Mouse (Mus musculus) hindbrain, embryonic 15.5 days (tissue): ENCODE measurements around the gene Pi16. TPM values are rescaled to one million over a fixed set of nuclear protein-coding genes. Genes with fewer than 3 reads are reported as not detected.
"Not testable (repeated sequence)": the region's sequence is repeated elsewhere in the genome, so short reads cannot be mapped to it uniquely, and the experiment has no call there.

Experiments used
- ATAC-seq: fragments of 200-750 bp; cut with Nextera tagmentation; 2 replicates; pipeline ENCODE4 v1.8.0; 2017; ENCODE audit warnings: low read depth, moderate number of reproducible peaks, moderate TSS enrichment; ENCODE audit not compliant: low FRiP score
- H3K27ac ChIP-seq: fragments of 300-500 bp; sonication (generic); replicated peaks from 2 replicates; pipeline ENCODE4 v1.5.1; 2015; ENCODE audit warnings: mild to moderate bottlenecking, inconsistent platforms
- H3K27me3 ChIP-seq: fragments of 300-500 bp; sonication (generic); 2 replicates; pipeline ENCODE4 v1.6.1; 2015; ENCODE audit warnings: control low read depth, inconsistent platforms
- H3K36me3 ChIP-seq: fragments of 300-500 bp; sonication (generic); 2 replicates; pipeline ENCODE4 v1.6.1; 2015; ENCODE audit warnings: control low read depth, inconsistent platforms
- H3K4me1 ChIP-seq: fragments of 300-500 bp; sonication (generic); replicated peaks from 2 replicates; pipeline ENCODE4 v1.6.1; 2015; ENCODE audit warnings: control low read depth, inconsistent platforms
- H3K4me2 ChIP-seq: fragments of 300-500 bp; sonication (generic); 2 replicates; pipeline ENCODE4 v1.6.1; 2015; ENCODE audit warnings: moderate library complexity, mild to moderate bottlenecking, inconsistent platforms
- H3K4me3 ChIP-seq: fragments of 300-500 bp; sonication (generic); 2 replicates; pipeline ENCODE4 v1.5.1; 2015; ENCODE audit warnings: mild to moderate bottlenecking, inconsistent platforms
- H3K9ac ChIP-seq: fragments of 300-500 bp; sonication (generic); 2 replicates; pipeline ENCODE4 v1.6.1; 2015; ENCODE audit warnings: inconsistent platforms
- H3K9me3 ChIP-seq: fragments of 300-500 bp; sonication (generic); 2 replicates; pipeline ENCODE4 v1.6.1; 2016; ENCODE audit warnings: control low read depth, inconsistent platforms
- WGBS: fragments of 180-500 bp; shearing (Covaris S2); methylation state at CpG from one replicate; pipeline ENCODE4 v1.1.7; 2015; 5-methylcytosine and 5-hydroxymethylcytosine counted together
- polyA plus RNA-seq: library from polyadenylated mRNA; unstranded; fragments of >200 nt; fragmentation: Nextera tagmentation; extraction: Ambion mirVana; gene quantifications from 2 replicates; pipeline ENCODE4 v1.2.1, GENCODE M21; 2015

Pi16 gene
- polyA plus RNA-seq, 1 experiment from 2014 or later: 2.1 TPM

DNA sequence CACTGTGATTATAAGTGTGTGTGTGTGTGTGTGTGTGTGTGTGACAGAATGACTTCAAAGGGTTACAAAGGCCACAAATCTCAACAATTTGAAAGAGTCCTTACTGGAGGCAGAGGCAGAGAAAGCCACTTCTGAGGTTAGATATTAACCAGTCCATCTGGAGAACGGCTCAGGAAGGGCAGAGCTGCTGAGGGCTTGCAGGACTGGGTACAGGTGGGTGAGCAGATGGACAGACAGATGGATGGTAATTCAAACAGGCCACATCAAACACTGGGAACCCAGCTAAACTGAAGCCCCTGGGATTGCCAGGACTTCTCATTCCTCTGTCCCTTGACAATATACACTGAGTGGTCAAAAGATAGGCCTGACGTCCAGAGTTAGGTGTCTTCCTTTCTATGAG lies 31.5 kb downstream of the Pi16 start:
- 64% methylated on average over 2 of the region's 2 CpGs for WGBS
- Histone ChIP-seq H3K9me3 (no peaks in the 10 kb centered on the region), H3K27me3 (no peaks in the 10 kb centered on the region), H3K9ac (no peak overlapping the region), H3K4me3 (no peak overlapping the region), H3K4me2 (no peak overlapping the region), H3K36me3 (no peaks in the 10 kb centered on the region), H3K27ac (no peak overlapping the region), H3K4me1 (peaks cover 25% of the 10 kb centered on the region)
- ATAC-seq: no peak

GRCm38 (mm10) chr17:29351056-29351455 lies 33.6 kb downstream of the Pi16 start:
- H3K36me3 ChIP-seq, H3K27me3 ChIP-seq, H3K27ac ChIP-seq, H3K4me3 ChIP-seq, H3K4me2 ChIP-seq, H3K9me3 ChIP-seq, ATAC-seq, H3K9ac ChIP-seq: not testable (repeated sequence)
- H3K4me1 ChIP-seq: peaks cover 25% of the 10 kb centered on the region
- 60% methylated on average over 5 of the region's 5 CpGs for WGBS

GRCm38 (mm10) chr17:29355461-29355840 lies 38.0 kb downstream of the Pi16 start:
- Histone ChIP-seq H3K27me3 (no peaks in the 10 kb centered on the region), H3K9me3 (no peaks in the 10 kb centered on the region), H3K4me1 (peaks cover 26% of the 10 kb centered on the region), H3K4me3 (no peak overlapping the region), H3K4me2 (peak overlapping the region; percentile 71), H3K9ac (peak overlapping the region; percentile 52), H3K36me3 (no peaks in the 10 kb centered on the region), H3K27ac (peak overlapping the region; percentile 97)
- 11% methylated on average over 5 of the region's 5 CpGs for WGBS
- peak; percentile 49 for ATAC-seq

DNA sequence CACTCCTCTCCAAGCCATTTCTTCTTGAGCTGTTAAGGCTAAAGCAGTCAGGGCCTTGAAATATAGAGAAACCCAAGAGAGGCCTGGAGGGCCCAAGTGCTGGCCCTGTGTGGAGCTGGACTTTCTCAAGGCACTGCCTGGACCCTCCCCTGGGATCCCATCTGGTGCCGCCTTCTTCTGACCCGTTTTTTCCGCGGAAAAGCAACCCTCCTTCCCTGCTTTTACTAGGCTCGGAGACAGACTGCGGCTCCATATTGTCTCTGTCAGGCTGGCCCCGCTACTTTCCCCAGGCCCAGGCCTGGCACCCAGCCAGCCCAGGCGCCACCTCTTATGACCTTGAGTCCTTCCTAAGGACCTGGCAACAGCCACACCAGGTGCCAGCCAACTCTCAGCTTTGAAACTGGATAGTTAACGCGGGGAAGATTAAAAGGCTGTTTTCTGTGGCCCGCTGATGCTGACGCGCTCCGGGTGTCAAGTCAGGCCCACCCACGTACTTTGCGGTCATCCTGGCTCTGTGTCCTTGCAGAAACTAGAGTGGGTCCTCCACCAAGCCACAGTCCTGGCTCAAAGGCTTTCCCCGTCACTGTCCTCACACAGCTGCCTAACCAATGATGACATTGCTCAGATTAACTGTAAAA lies 38.5 kb downstream of the Pi16 start:
- peak overlapping the region; percentile 71 for H3K4me2 ChIP-seq
- WGBS: 4% methylated on average over 17 of the region's 17 CpGs
- H3K36me3 ChIP-seq: no peaks in the 10 kb centered on the region
- H3K27me3 ChIP-seq: no peaks in the 10 kb centered on the region
- no peaks in the 10 kb centered on the region for H3K9me3 ChIP-seq
- H3K4me1 ChIP-seq: peaks cover 26% of the 10 kb centered on the region
- peak; percentile 67 for ATAC-seq
- peak overlapping the region; percentile 39 for H3K4me3 ChIP-seq
- H3K9ac ChIP-seq: peak overlapping the region; percentile 52
- peak overlapping the region; percentile 97 for H3K27ac ChIP-seq

DNA sequence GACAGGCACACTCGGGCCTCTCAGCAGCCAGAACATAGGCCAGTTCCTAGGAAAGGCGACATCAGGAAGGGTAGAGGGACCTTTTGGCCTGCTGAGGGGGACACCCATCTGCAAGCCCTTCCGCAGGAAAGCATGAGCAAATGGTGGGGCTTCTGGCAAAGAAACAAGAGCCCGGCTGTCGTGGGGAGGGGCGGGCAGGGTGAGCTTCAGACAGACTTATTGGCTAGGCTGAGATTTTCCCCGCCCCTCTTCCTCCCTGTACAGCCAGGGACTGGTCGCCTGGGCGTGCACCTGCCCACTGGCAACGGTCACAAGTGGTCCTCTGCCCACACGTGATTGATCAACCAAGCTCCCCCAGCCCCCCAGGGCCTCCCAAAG lies 39.0 kb downstream of the Pi16 start:
- peak overlapping the region; percentile 71 for H3K4me2 ChIP-seq
- peaks cover 26% of the 10 kb centered on the region for H3K4me1 ChIP-seq
- H3K36me3 ChIP-seq: no peaks in the 10 kb centered on the region
- no peaks in the 10 kb centered on the region for H3K9me3 ChIP-seq
- no peaks in the 10 kb centered on the region for H3K27me3 ChIP-seq
- H3K4me3 ChIP-seq: peak overlapping the region; percentile 39
- peak; percentile 96 for ATAC-seq
- H3K27ac ChIP-seq: peak overlapping the region; percentile 97
- 0% methylated on average over 11 of the region's 11 CpGs for WGBS
- peak overlapping the region; percentile 53 for H3K9ac ChIP-seq

- H3K27ac ChIP-seq: peak overlapping the region; percentile 97
- WGBS: 8% methylated on average over 9 of the region's 9 CpGs
- peak; percentile 52 for ATAC-seq
- H3K9ac ChIP-seq: peak overlapping the region; percentile 53
- peak overlapping the region; percentile 39 for H3K4me3 ChIP-seq
- H3K27me3 ChIP-seq: no peaks in the 10 kb centered on the region
- H3K4me2 ChIP-seq: peak overlapping the region; percentile 71
- no peaks in the 10 kb centered on the region for H3K9me3 ChIP-seq
- peaks cover 26% of the 10 kb centered on the region for H3K4me1 ChIP-seq
- H3K36me3 ChIP-seq: no peaks in the 10 kb centered on the region
Measured at GRCm38 (mm10) chr17:29356882-29357281, 39.4 kb downstream of the Pi16 start.

DNA sequence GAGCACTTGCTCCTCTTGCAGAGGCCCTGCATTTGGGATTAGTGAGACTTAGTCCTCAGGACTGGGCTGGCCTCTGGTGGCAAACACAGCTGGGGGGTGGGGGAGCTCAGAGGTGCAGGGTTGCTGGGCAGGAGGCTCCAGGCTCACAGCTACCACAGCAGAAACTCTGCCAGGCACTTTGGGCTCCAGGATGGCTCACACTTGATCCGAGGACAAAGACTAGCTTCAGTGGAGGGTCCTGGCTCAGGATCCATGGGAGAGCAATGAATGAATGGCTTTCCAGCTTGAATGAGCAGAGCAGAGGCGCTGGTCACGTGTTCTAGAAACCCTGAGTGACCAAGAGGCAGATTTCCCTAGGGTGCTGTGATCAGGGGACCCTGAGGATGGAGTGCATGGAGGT lies 41.4 kb downstream of the Pi16 start:
- ATAC-seq: no peak
- Histone ChIP-seq H3K9ac (no peak overlapping the region), H3K9me3 (no peaks in the 10 kb centered on the region), H3K36me3 (no peaks in the 10 kb centered on the region), H3K4me3 (no peak overlapping the region), H3K4me1 (peaks cover 26% of the 10 kb centered on the region), H3K4me2 (no peak overlapping the region), H3K27me3 (no peaks in the 10 kb centered on the region), H3K27ac (no peak overlapping the region)
- 60% methylated on average over 3 of the region's 3 CpGs for WGBS

- Histone ChIP-seq H3K27ac (no peak within 1 kb of the TSS), H3K4me1 (peaks cover 16% of the 10 kb centered on the region), H3K4me2 (no peak within 1 kb of the TSS), H3K36me3 (no peaks in the 10 kb centered on the region), H3K9me3 (no peaks in the 10 kb centered on the region), H3K4me3 (no peak within 1 kb of the TSS), H3K27me3 (no peaks in the 10 kb centered on the region), H3K9ac (no peak within 1 kb of the TSS)
- WGBS: 27% methylated on average over 5 of the region's 5 CpGs
- no peak for ATAC-seq
Measured at GRCm38 (mm10) chr17:29360761-29361221, 43.3 kb downstream of the Pi16 start, which contains the start of gene Fgd2. TSS of gene Fgd2 (plus strand) at chr17:29360914.

- no peaks in the 10 kb centered on the region for H3K27me3 ChIP-seq
- no peak overlapping the region for H3K4me3 ChIP-seq
- WGBS: 64% methylated on average over 8 of the region's 8 CpGs
- peaks cover 3% of the 10 kb centered on the region for H3K4me1 ChIP-seq
- no peaks in the 10 kb centered on the region for H3K9me3 ChIP-seq
- no peak overlapping the region for H3K9ac ChIP-seq
- H3K36me3 ChIP-seq: no peaks in the 10 kb centered on the region
- no peak for ATAC-seq
- no peak overlapping the region for H3K27ac ChIP-seq
- H3K4me2 ChIP-seq: no peak overlapping the region
Measured at GRCm38 (mm10) chr17:29361982-29362691, 44.7 kb downstream of the Pi16 start.

- no peaks in the 10 kb centered on the region for H3K9me3 ChIP-seq
- 85% methylated on average over 8 of the region's 8 CpGs for WGBS
- no peak overlapping the region for H3K4me3 ChIP-seq
- ATAC-seq: no peak
- H3K4me2 ChIP-seq: no peak overlapping the region
- H3K9ac ChIP-seq: no peak overlapping the region
- no peaks in the 10 kb centered on the region for H3K36me3 ChIP-seq
- H3K4me1 ChIP-seq: no peaks in the 10 kb centered on the region
- H3K27me3 ChIP-seq: no peaks in the 10 kb centered on the region
- H3K27ac ChIP-seq: no peak overlapping the region
Measured at GRCm38 (mm10) chr17:29363109-29363508, 45.6 kb downstream of the Pi16 start.

DNA sequence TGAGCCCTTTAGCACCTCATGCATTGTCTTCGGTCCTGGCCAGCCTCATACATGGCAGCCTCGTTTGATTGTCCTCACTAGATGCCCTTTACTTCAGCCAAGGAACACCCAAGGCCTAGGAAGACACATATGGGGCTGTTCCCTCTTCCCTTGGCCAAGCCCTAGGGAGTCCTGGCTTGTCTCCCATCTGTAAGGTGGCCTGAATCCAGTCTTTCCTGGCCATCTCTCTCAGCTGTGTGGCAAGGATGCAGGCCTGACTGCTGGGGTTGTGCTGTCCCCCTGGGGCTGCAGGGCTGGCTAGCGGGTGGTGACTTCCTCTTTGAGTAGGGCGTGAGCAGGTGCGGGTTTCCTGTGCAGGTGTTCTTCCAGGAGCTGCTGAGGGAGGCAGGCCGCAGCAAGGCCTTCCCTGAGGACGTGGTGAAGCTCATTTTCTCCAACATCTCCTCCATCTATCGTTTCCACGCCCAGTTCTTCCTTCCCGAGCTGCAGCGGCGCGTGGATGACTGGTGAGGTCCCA lies 47.7 kb downstream of the Pi16 start:
- ATAC-seq: no peak
- no peak overlapping the region for H3K4me3 ChIP-seq
- no peak overlapping the region for H3K4me2 ChIP-seq
- no peak overlapping the region for H3K27ac ChIP-seq
- WGBS: 91% methylated on average over 13 of the region's 13 CpGs
- no peaks in the 10 kb centered on the region for H3K9me3 ChIP-seq
- H3K9ac ChIP-seq: no peak overlapping the region
- 0 out of 2 replicates have a peak, but pooled peaks cover 2% of the 10 kb centered on the region for H3K27me3 ChIP-seq
- 0 out of 2 replicates have a peak, but pooled peaks cover 5% of the 10 kb centered on the region for H3K4me1 ChIP-seq
- no peaks in the 10 kb centered on the region for H3K36me3 ChIP-seq

DNA sequence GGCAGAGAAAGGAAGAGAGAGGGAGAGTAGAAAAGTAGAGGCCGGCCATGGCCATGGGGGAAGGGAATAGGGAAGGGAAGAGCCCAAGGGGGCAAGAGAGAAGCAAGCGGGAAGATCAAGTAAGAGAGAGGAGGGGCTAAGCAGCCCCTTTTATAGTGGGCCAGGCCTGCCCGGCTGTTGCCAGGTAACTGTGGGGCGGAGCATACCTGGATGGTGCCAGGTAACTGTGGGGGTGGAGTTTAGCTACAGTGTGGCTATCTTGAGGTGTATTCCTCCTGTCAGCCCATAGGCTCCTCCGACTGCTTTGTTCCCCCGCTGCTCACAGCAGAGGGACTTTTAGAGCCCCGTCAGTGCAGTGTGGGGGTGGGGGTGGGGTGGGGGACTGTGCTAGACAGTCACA lies 51.2 kb downstream of the Pi16 start:
- 27% methylated on average over 6 of the region's 7 CpGs for WGBS
- no peak overlapping the region for H3K27ac ChIP-seq
- H3K4me3 ChIP-seq: no peak overlapping the region
- no peaks in the 10 kb centered on the region for H3K36me3 ChIP-seq
- H3K4me1 ChIP-seq: 0 out of 2 replicates have a peak, but pooled peaks cover 5% of the 10 kb centered on the region
- H3K9ac ChIP-seq: no peak overlapping the region
- no peak overlapping the region for H3K4me2 ChIP-seq
- ATAC-seq: no peak
- H3K27me3 ChIP-seq: 0 out of 2 replicates have a peak, but pooled peaks cover 2% of the 10 kb centered on the region
- no peaks in the 10 kb centered on the region for H3K9me3 ChIP-seq
